Mouse (Mus musculus): ENCODE measurements around the gene Homer3. TPM values are rescaled to one million over a fixed set of nuclear protein-coding genes. Genes with fewer than 3 reads are reported as not detected.

Gene Homer3
- polyA plus RNA-seq (2017; shearing (Covaris generic)): 0.54 TPM

DNA sequence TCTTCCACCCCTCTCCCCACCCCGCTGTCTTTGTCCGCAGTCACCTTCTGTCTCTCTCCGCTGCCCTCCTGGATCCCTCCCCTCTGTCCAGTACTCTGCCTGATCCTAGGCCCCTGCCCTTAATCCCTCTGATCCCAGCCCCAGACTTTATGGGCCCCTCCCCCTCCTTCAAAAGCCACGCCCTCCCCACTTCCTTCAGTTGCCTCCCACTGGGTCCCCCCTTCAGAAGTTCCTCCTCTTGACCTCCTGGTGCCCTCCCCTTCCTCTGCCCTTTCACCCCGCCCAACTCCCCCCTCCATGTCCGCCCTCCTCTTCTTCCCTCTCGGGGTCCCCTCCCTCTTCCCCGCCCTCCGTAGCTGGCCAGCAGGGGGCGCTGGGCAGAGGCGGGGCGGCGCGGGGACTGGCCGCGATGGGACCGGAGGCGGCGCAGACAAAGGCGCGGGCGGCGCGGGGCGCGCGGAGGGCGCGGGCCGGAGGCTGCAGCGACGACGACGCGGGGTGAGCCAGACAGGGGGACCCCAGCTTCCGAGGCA lies at the start of gene Homer3:
Homer3 (plus strand) TSS at position 225 of the 533 bp plus-strand sequence.

DNA sequence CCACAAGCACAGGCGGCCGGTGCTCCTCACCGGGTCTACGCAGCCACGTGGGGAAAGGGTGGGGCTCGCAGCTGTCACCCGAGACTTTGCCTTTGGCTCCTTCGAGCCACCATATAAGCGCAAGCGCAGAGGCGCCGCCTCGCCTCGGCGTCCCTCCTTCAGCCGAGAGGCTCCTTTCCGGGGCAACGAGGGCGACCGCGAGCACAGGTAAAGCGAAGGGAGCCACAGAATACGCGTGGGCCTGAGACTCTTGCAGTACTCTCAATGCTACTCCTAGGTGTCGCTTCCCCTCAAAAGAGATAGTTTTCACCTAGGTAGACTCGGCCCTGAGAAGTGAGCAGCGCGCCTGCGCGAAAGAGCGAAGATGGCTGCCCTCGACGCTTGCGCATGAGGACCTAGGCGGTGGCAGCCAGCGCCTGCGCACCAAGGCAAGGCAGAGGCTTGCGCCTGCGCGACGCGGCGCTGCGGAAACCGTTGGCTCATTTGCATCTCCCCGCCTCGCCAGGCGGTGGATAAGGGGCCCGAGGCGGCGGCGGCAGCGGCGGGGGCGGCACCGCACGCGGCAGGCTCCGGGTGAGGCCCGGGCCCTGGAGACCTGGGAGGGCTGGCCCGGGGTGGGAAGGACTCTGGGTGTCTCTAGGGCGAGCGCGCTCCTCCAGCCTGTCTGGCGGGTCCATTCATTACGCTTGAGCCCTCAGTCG lies 48.4 kb upstream of the Homer3 start, which contains the start of the genes Sugp2 and Armc6:
Sugp2 (plus strand) TSS at position 147 of the 701 bp plus-strand sequence.
Armc6 (minus strand) TSS at position 387 of the 701 bp plus-strand sequence.

DNA sequence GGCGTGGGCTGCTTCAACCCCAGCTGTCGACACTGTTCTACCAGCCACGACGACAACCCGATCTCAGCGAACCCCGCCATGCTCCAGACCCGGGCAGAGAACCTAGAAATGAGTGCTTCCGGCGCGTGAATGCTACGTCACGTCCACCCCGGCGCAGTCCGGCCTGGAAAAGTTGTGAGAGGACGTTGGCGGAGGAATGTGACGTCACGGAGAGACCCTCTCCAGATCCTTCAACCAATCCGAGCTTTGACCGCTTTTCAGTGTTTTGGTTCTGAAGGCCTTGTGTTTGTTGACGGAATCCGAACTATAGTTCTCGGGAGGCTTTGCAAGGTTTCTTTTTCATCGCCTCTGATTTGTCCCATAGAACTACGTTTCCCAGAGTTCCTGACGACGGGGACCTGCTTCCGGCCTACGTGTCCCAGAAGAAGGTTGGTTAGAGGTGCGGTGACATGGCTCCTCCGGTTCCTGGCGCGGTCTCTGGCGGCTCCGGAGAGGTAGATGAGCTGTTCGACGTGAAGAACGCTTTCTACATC lies 19.8 kb downstream of the Homer3 start, which contains the start of the genes Ddx49 and Cope:
Ddx49 (minus strand) TSS at position 132 of the 533 bp plus-strand sequence.
Cope (plus strand) TSS at position 161 of the 533 bp plus-strand sequence.

DNA sequence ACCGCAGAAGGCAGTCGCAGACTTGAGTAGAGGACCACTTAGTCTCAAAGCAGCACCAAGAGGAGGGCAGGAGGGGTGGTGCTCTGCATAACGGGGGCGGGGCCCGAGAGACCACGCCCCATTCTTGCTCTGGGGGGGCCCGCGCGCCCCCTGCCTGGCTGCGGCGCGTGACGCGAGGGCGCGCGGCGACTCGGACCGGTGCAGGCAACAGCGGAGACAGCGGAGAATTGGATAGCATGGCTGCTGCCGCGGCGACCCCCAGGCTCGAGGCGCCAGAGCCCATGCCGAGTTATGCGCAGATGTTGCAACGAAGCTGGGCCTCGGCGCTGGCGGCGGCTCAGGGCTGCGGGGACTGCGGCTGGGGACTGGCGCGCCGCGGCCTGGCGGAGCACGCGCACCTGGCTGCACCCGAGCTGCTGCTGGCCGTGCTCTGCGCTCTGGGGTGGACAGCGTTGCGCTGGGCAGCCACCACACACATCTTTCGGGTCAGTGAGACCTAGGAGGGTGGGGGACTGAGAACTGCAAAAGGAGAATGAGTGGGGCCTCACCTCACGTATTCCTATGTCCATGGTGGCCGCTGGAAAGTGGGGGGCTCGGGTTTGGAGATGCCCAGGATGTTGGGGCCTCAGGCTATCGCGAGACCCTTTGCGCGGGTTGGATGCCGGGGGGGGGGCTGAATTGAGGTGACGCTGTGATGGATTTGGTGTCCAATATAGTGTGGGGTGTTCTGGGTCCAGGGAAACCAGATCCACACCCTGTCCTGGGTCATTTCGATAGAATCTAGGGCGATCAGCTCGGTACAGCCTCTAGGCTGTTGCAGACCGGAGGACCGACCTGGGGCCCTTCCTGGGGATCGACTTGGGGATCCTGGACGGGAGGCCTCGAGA lies 33.2 kb downstream of the Homer3 start, which contains the start of gene Cers1:
Cers1 (plus strand) TSS at position 152 of the 887 bp plus-strand sequence.

DNA sequence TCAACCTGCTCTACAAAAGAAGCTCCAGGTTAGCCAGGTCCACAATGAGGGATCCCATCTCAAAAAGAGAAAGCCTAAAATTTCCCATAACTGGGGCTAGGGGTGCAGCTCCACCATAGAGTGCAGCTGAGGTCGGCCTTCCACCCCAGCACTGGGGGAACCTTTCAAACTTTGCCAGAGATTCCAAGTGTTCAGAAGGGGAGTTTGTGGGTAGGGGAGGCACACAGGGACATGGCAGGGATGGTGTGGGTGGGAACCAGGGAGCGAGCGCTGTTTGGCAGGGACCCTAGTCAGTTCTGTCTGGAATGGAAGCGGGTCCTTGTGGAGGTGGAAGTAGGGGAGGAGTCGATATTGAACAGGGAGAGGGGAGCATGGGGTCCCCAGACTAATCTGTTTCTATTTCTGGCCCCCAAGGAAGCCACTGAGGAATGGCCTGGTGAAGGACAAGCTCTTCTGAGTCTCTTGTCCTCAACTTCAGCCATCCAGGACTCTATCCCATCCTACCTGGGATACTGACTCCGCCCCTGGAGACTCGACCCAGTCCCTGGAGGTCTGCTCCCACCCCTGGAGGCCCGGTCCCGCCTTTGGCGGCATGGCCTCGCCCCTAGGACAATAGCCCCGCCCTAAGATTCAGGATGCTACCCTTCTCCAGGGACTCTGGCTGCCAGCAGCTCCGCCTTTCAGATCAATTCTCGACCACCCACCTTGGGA lies 46.7 kb downstream of the Homer3 start, which contains the start of gene Gdf1:
Gdf1 (plus strand) TSS at position 694 of the 711 bp plus-strand sequence.

Other genes with a start within 250 kb of the Homer3 start
- 106 TPM for gene Mau2, start 240.1 kb upstream of the Homer3 start, polyA plus RNA-seq (2017; shearing (Covaris generic))
- 44.5 TPM for gene Sugp1, start 240.0 kb upstream of the Homer3 start, polyA plus RNA-seq (2017; shearing (Covaris generic))
- gene Tm6sf2, start 209.9 kb upstream of the Homer3 start, polyA plus RNA-seq (2017; shearing (Covaris generic)): not detected
- gene Hapln4, start 199.4 kb upstream of the Homer3 start, polyA plus RNA-seq (2017; shearing (Covaris generic)): not detected
- gene Ncan, start 162.0 kb upstream of the Homer3 start, polyA plus RNA-seq (2017; shearing (Covaris generic)): not detected
- 36.9 TPM for gene Nr2c2ap, start 151.5 kb upstream of the Homer3 start, polyA plus RNA-seq (2017; shearing (Covaris generic))
- 19.6 TPM for gene Rfxank, start 143.7 kb upstream of the Homer3 start, polyA plus RNA-seq (2017; shearing (Covaris generic))
- gene Borcs8, start 143.3 kb upstream of the Homer3 start, polyA plus RNA-seq (2017; shearing (Covaris generic)): 38.5 TPM
- gene Mef2b, start 143.1 kb upstream of the Homer3 start, polyA plus RNA-seq (2017; shearing (Covaris generic)): 1.3 TPM
- 39.6 TPM for gene Tmem161a, start 110.5 kb upstream of the Homer3 start, polyA plus RNA-seq (2017; shearing (Covaris generic))
- gene Slc25a42, start 70.5 kb upstream of the Homer3 start, polyA plus RNA-seq (2017; shearing (Covaris generic)): 8.4 TPM
- 27.2 TPM for gene Sugp2, start 48.6 kb upstream of the Homer3 start, polyA plus RNA-seq (2017; shearing (Covaris generic))
- gene Armc6, start 48.4 kb upstream of the Homer3 start, polyA plus RNA-seq (2017; shearing (Covaris generic)): 7.6 TPM
- 46.0 TPM for gene Ddx49, start 19.7 kb downstream of the Homer3 start, polyA plus RNA-seq (2017; shearing (Covaris generic))
- gene Cope, start 19.7 kb downstream of the Homer3 start, polyA plus RNA-seq (2017; shearing (Covaris generic)): 214 TPM
- not detected for gene Cers1, start 32.9 kb downstream of the Homer3 start, polyA plus RNA-seq (2017; shearing (Covaris generic))
- 0.46 TPM for gene Gdf1, start 47.0 kb downstream of the Homer3 start, polyA plus RNA-seq (2017; shearing (Covaris generic))
- 66.6 TPM for gene Upf1, start 70.5 kb downstream of the Homer3 start, polyA plus RNA-seq (2017; shearing (Covaris generic))
- gene Comp, start 90.7 kb downstream of the Homer3 start, polyA plus RNA-seq (2017; shearing (Covaris generic)): 1.2 TPM
- 11.2 TPM for gene Crtc1, start 156.8 kb downstream of the Homer3 start, polyA plus RNA-seq (2017; shearing (Covaris generic))
- gene Klhl26, start 194.1 kb downstream of the Homer3 start, polyA plus RNA-seq (2017; shearing (Covaris generic)): 11.5 TPM
- not detected for gene Tmem59l, start 204.5 kb downstream of the Homer3 start, polyA plus RNA-seq (2017; shearing (Covaris generic))
- gene Crlf1, start 210.3 kb downstream of the Homer3 start, polyA plus RNA-seq (2017; shearing (Covaris generic)): not detected
- 64.7 TPM for gene Rex1bd, start 223.9 kb downstream of the Homer3 start, polyA plus RNA-seq (2017; shearing (Covaris generic))
- gene Uba52, start 228.0 kb downstream of the Homer3 start, polyA plus RNA-seq (2017; shearing (Covaris generic)): 1,340 TPM
- 349 TPM for gene Fkbp8, start 244.9 kb downstream of the Homer3 start, polyA plus RNA-seq (2017; shearing (Covaris generic))
- gene Kxd1, start 245.1 kb downstream of the Homer3 start, polyA plus RNA-seq (2017; shearing (Covaris generic)): 64.6 TPM